Mouse (Mus musculus) hindbrain, embryonic 11.5 days (tissue): ENCODE data around the gene Frmd7. TPM values are rescaled to one million over a fixed set of nuclear protein-coding genes. Genes with fewer than 3 reads are reported as not detected.

Experiments used
- ATAC-seq: fragments of 200-750 bp; cut with Nextera tagmentation; 2 replicates; pipeline ENCODE4 v1.8.0; 2017; ENCODE audit warnings: mild to moderate bottlenecking, moderate TSS enrichment, moderate library complexity; ENCODE audit not compliant: low FRiP score
- DNase-seq: peaks from one replicate; pipeline ENCODE4 v3.0.0-alpha.2; 2015; ENCODE audit warnings: low spot score
- H3K27ac ChIP-seq: fragments of 300-500 bp; sonication (generic); 2 replicates; pipeline ENCODE4 v1.5.1; 2014; ENCODE audit warnings: mild to moderate bottlenecking, low read depth, low read length
- H3K27me3 ChIP-seq: fragments of 300-500 bp; sonication (generic); 2 replicates; pipeline ENCODE4 v1.6.1; 2014; ENCODE audit warnings: mild to moderate bottlenecking, low read length, moderate library complexity, mixed read lengths; ENCODE audit not compliant: control insufficient read depth, insufficient read depth
- H3K36me3 ChIP-seq: fragments of 300-500 bp; sonication (generic); 2 replicates; pipeline ENCODE4 v1.6.1; 2014; ENCODE audit warnings: mild to moderate bottlenecking, low read length, moderate library complexity, mixed read lengths; ENCODE audit not compliant: control insufficient read depth, insufficient read depth
- H3K4me1 ChIP-seq: fragments of 300-500 bp; sonication (generic); replicated peaks from 2 replicates; pipeline ENCODE4 v1.6.1; 2014; ENCODE audit warnings: low read length, mixed read lengths; ENCODE audit not compliant: control insufficient read depth, insufficient read depth
- H3K4me2 ChIP-seq: fragments of 300-500 bp; sonication (generic); replicated peaks from 2 replicates; pipeline ENCODE4 v1.6.1; 2014; ENCODE audit warnings: mild to moderate bottlenecking, low read depth, low read length
- H3K4me3 ChIP-seq: fragments of 300-500 bp; sonication (generic); 2 replicates; pipeline ENCODE4 v1.5.1; 2014; ENCODE audit warnings: low read depth, low read length
- H3K9ac ChIP-seq: fragments of 300-500 bp; sonication (generic); 2 replicates; pipeline ENCODE4 v1.6.1; 2014; ENCODE audit warnings: low read depth, low read length
- H3K9me3 ChIP-seq: fragments of 300-500 bp; sonication (generic); 2 replicates; pipeline ENCODE4 v1.6.1; 2016; ENCODE audit warnings: low read length; ENCODE audit not compliant: control insufficient read depth
- WGBS: fragments of 180-500 bp; shearing (Covaris S2); extraction: QIAGEN DNeasy Blood & Tissue Kit; methylation state at CpG from one replicate; pipeline ENCODE4 v1.1.7; 2014; 5-methylcytosine and 5-hydroxymethylcytosine counted together
- polyA plus RNA-seq: library from polyadenylated mRNA; unstranded; fragments of >200 nt; fragmentation: Nextera tagmentation; extraction: Ambion mirVana; gene quantifications from 2 replicates; pipeline ENCODE4 v1.2.1, GENCODE M21; 2014

The Frmd7 gene
- polyA plus RNA-seq, 1 experiment from 2014 or later: 0.11 TPM

DNA sequence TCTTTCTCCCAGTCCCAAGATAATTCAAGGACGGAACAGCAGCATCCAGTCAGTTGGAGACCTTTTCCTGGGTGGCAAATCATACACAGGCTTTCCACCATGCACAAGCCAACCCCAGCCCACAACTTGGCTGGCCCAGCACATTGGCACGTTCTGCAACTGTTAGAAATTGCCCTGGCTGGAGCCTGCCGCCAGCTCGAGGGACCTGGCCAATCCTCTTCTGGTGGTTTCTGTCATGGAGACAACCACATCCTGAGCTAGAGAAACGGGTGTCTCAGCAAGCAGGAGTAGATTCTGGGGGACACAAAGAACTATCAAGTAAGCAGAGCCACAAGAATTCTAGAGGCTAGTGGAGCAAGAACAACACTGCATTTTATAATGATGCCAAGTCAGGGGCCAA, 32.6 kb downstream of the Frmd7 start:
- no peaks in the 10 kb centered on the region for H3K4me1 ChIP-seq
- H3K27me3 ChIP-seq: no peaks in the 10 kb centered on the region
- no peak overlapping the region for H3K27ac ChIP-seq
- H3K9ac ChIP-seq: no peak overlapping the region
- WGBS: 88% methylated on average over 5 of the region's 5 CpGs
- no peaks in the 10 kb centered on the region for H3K9me3 ChIP-seq
- H3K4me2 ChIP-seq: no peak overlapping the region
- no peak for DNase-seq
- no peak overlapping the region for H3K4me3 ChIP-seq
- H3K36me3 ChIP-seq: no peaks in the 10 kb centered on the region
- no peak for ATAC-seq

DNA sequence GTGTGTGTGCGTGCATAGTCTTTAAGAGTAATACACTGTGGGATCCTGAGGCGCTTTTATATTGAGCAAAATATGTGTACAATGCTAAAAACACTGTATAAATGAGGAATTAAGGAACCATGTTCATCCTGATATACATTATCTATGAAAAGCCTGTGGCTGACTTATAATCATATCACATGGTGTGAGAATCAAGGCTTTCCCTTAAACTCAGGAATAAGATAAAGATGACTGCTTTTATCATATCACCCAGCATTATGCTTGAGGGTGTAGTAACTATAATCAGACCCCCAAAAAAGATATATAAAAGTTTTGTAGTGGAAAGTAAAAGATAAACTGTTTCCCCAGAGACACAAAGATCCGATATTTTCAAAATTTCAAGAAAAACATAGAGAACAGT, 39.0 kb downstream of the Frmd7 start:
- 85% methylated on average over 3 of the region's 3 CpGs for WGBS
- Histone ChIP-seq H3K9ac (no peak overlapping the region), H3K36me3 (no peaks in the 10 kb centered on the region), H3K9me3 (no peaks in the 10 kb centered on the region), H3K4me3 (no peak overlapping the region), H3K27ac (no peak overlapping the region), H3K4me1 (no peaks in the 10 kb centered on the region), H3K27me3 (no peaks in the 10 kb centered on the region), H3K4me2 (no peak overlapping the region)
- ATAC-seq (no peak), DNase-seq (no peak)

DNA sequence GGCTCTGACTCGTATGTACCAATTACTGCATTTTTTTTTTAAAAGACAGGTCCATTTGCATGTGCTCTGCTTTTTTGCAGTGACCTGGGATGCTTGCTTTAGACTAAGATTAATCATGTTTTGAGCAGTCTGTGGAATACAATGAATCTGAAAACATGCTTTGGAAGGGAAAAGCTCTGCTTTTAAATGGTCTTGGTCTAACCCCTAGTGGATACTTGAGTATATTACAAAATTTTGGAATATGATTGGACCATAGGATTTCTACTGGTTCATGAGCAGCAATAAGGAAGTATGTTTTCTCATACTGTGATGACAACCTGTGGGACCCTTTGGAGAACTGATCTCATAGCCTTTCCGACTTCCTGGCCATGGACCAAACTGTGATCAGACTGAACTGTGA, 54.5 kb downstream of the Frmd7 start:
- ATAC-seq: no peak
- Histone ChIP-seq H3K4me1 (no peaks in the 10 kb centered on the region), H3K4me3 (no peak overlapping the region), H3K9me3 (no peaks in the 10 kb centered on the region), H3K27ac (no peak overlapping the region), H3K4me2 (no peak overlapping the region), H3K27me3 (no peaks in the 10 kb centered on the region), H3K36me3 (no peaks in the 10 kb centered on the region), H3K9ac (no peak overlapping the region)
- WGBS: 84% methylated on average over 2 of the region's 2 CpGs
- DNase-seq: no peak

DNA sequence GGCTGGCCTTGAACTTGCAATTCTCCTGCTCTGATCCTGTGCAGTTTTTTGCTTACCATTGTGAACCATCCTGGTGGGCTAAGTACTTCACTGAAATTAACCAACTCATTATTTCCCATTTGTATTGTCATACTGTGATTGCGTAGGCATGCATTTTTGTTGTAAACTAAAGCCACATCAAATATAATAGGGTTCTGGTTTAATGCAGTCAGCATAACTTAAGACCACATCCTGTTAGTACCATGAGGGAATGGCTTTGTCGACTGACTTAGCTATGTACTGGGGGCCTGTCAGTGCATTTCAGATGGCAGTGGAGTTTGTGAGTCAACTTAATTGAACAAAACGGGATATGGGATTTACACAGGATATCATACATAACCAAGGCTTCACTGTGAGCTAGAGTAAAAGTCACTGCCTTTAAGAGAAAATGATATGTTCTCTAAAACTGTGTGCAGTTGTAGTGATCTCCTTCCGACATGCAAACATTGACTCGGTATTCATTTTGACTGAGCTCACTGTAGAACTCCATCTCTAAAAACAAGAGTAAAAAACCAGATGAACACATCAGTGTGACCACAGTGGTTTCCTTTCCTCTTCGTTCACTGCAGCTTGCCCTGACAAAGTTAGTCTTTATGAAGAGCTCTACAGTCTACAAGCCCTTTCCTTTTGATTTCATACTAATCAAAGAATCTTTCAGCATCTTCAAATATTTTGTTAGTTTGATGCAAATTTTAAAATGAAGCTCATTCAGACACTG, 68.1 kb downstream of the Frmd7 start:
- 89% methylated on average over 6 of the region's 6 CpGs for WGBS
- no peaks in the 10 kb centered on the region for H3K36me3 ChIP-seq

DNA sequence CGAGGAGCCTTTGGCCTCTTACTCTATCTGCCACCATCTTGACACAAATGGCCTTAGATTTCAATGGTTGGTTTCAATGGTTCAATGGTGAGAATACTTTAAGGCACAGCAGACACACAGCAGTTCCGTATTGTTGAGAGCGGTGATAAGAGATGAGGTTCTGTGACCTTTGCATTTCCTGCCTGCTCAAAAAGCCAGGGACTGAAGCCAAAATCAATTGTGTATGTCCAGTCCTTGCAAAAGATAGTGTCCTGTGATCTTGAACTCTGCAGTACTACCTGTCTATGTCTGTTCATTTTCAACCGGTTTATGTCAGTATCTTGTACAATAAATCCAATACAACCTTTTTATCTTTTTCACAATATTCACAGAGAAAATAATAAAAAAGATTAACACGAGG, 77.8 kb downstream of the Frmd7 start:
- 84% methylated on average over 5 of the region's 5 CpGs for WGBS

More for the DNA sequence above, 68.1 kb downstream of the Frmd7 start:
- DNase-seq: no peak
- Histone ChIP-seq H3K9ac (no peak overlapping the region), H3K4me1 (no peaks in the 10 kb centered on the region), H3K27me3 (no peaks in the 10 kb centered on the region), H3K4me3 (no peak overlapping the region), H3K4me2 (no peak overlapping the region), H3K9me3 (no peaks in the 10 kb centered on the region), H3K27ac (no peak overlapping the region)
- ATAC-seq: no peak

DNA sequence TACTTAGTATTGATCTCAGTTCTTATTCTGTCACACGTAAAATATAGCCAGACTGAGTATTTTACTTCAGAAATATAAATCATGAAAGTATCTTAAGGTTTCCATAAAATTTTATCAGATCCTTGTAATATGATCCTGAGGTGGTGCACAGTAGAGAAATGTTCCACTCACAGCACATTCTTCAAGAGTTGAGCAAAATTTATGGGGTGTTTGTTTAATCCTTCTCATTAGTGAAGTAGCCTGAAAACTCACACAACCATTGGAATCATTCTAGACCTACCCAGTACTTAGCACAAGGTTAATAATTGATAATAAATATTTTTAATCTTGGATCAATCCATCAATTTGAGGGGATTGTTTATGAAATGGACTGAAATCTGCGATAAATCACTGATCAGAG, 78.7 kb downstream of the Frmd7 start:
- no peak overlapping the region for H3K4me3 ChIP-seq
- DNase-seq (no peak), ATAC-seq (no peak)
- no peak overlapping the region for H3K9ac ChIP-seq
- H3K27me3 ChIP-seq: no peaks in the 10 kb centered on the region; the same call in 1 of the 2 replicates
- WGBS: 63% methylated on average over 2 of the region's 2 CpGs
- no peaks in the 10 kb centered on the region for H3K36me3 ChIP-seq
- no peaks in the 10 kb centered on the region for H3K9me3 ChIP-seq
- H3K27ac ChIP-seq: no peak overlapping the region
- no peak overlapping the region for H3K4me2 ChIP-seq
- no peaks in the 10 kb centered on the region for H3K4me1 ChIP-seq

More for the DNA sequence above, 77.8 kb downstream of the Frmd7 start:
- H3K4me1 ChIP-seq: no peaks in the 10 kb centered on the region
- no peak overlapping the region for H3K9ac ChIP-seq
- H3K36me3 ChIP-seq: no peaks in the 10 kb centered on the region
- no peak overlapping the region for H3K4me2 ChIP-seq
- H3K4me3 ChIP-seq: no peak overlapping the region
- no peaks in the 10 kb centered on the region for H3K9me3 ChIP-seq
- no peak for ATAC-seq
- H3K27me3 ChIP-seq: no peaks in the 10 kb centered on the region; the same call in 1 of the 2 replicates
- DNase-seq: no peak
- no peak overlapping the region for H3K27ac ChIP-seq

DNA sequence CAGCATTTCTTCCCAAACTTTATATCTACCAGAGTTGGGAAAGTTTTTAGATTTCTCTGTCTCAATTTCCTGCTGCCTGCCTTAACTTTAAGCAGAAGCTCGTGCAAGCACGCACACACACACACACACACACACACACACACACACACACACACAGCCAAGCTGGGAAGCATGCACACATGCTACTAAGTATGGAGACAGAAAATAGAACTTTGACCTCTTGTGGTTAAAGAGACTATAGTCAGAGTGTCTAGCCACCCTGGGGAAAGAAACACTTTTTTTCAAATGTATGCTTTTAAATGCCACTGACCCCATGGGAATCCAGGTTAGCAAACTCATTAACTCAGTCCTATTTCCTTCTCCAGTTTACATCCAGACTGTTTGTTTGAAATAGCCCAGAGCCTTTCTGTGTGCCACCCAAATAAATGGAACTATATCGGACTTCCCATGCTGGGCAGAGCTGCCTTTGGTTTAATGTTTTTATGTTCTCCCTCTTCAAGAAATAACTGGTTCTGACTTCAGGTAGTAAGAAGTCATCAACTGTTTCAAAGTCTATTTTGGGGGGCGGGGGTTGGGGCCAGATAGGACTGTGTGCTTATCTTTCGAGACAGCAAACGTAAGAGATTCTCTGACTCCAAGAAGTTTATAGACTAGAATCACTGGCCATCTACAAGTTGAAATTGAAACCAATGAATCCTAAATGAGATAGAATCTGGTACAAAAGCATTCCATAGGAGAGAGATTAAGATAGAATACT, 91.9 kb downstream of the Frmd7 start:
- Histone ChIP-seq H3K9me3 (no peaks in the 10 kb centered on the region), H3K4me3 (no peak overlapping the region), H3K27me3 (no peaks in the 10 kb centered on the region), H3K36me3 (no peaks in the 10 kb centered on the region), H3K27ac (no peak overlapping the region), H3K9ac (no peak overlapping the region), H3K4me1 (no peaks in the 10 kb centered on the region), H3K4me2 (no peak overlapping the region)
- no peak for DNase-seq
- 81% methylated on average over 6 of the region's 6 CpGs for WGBS
- ATAC-seq: no peak
